Mouse (Mus musculus) liver, adult 2 months (tissue): ENCODE measurements around the gene Wdr24. TPM values are rescaled to one million over a fixed set of nuclear protein-coding genes. Genes with fewer than 3 reads are reported as not detected.

ENCODE experiments used
- DNase-seq: peaks from one replicate; pipeline ENCODE4 v3.0.0-alpha.2; 2011; ENCODE audit warnings: low read depth, low spot score; ENCODE audit errors: extremely low read depth
- H3K27ac ChIP-seq: fragments of 200-500 bp; replicated peaks from 2 replicates; pipeline ENCODE4 v1.5.1; 2012; ENCODE audit warnings: low read depth, mild to moderate bottlenecking, control low read depth, inconsistent platforms, low read length; ENCODE audit not compliant: insufficient read depth
- H3K27me3 ChIP-seq: fragments of 200-500 bp; 2 replicates; pipeline ENCODE4 v1.6.1; 2012; ENCODE audit warnings: mild to moderate bottlenecking, moderate library complexity, low read length, inconsistent platforms; ENCODE audit not compliant: control insufficient read depth, insufficient read depth
- H3K36me3 ChIP-seq: fragments of 200-500 bp; 2 replicates; pipeline ENCODE4 v1.6.1; 2012; ENCODE audit warnings: low read length, inconsistent platforms; ENCODE audit not compliant: control insufficient read depth, insufficient read depth
- H3K4me1 ChIP-seq: fragments of 200-500 bp; 2 replicates; pipeline ENCODE4 v1.6.1; 2011; ENCODE audit warnings: low read length; ENCODE audit not compliant: control insufficient read depth, insufficient read depth
- H3K4me3 ChIP-seq: fragments of 200-500 bp; 2 replicates; pipeline ENCODE4 v1.5.1; 2011; ENCODE audit warnings: low read depth, mild to moderate bottlenecking, control low read depth, low read length, moderate library complexity; ENCODE audit not compliant: insufficient read depth
- H3K79me2 ChIP-seq: fragments of 200-500 bp; 2 replicates; pipeline ENCODE4 v1.6.1; 2012; ENCODE audit warnings: inconsistent platforms, mild to moderate bottlenecking, low read length, moderate library complexity; ENCODE audit not compliant: control insufficient read depth, insufficient read depth
- H3K9ac ChIP-seq: fragments of 200-500 bp; 2 replicates; pipeline ENCODE4 v1.6.1; 2012; ENCODE audit warnings: low read depth, mild to moderate bottlenecking, control low read depth, inconsistent platforms, low read length
- CTCF ChIP-seq: fragments of 200-500 bp; IDR thresholded peaks from 2 replicates; pipeline ENCODE4 v1.5.1; 2011; ENCODE audit warnings: low read depth, low read length, control low read depth
- POLR2A ChIP-seq: fragments of 200-500 bp; IDR thresholded peaks from 2 replicates; pipeline ENCODE4 v1.6.1; 2011; ENCODE audit warnings: low read length, control low read depth; ENCODE audit not compliant: insufficient read depth; ENCODE audit errors: extremely low read depth
- WGBS: fragments of 180-500 bp; shearing (Covaris S2); methylation state at CpG from one replicate; pipeline ENCODE4 v1.1.7; 2018; 5-methylcytosine and 5-hydroxymethylcytosine counted together
- polyA plus RNA-seq: library from polyadenylated mRNA; depleted of rRNA; stranded (reverse); fragments of >200 nt; gene quantifications from 2 replicates; pipeline ENCODE4 v1.2.3, GENCODE M21; 2012
- total RNA-seq: library from RNA; depleted of rRNA; stranded (reverse); fragments of >200 nt; gene quantifications from 2 replicates; pipeline ENCODE4 v1.2.3, GENCODE M21; 2014

The Wdr24 gene
- total and polyA plus RNA-seq, 2 experiments: 13.3 to 24.8 TPM

DNA sequence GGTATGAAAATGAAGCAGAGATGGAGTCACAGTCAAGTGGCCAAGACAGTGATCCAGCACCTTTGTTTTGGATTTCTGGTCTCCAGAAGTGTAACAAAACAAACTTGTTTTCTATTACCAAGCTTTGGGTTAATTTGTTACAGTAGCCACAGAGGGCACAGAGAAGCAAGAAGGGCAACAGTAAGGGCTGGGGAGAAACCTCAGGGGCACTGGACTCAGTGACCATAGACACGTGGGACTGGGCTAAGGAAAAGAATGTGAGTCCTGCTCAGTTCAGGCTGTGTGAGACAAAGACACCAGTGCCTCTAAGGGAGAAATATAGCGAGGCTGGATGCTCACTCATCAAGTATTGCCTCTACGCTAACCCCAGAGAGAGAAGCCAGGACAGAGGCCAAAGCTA is 49.2 kb downstream of the Wdr24 start:
- TF ChIP-seq CTCF (no peak), POLR2A (no peak)
- Histone ChIP-seq H3K27ac (no peak overlapping the region), H3K4me1 (peaks cover 6% of the 10 kb centered on the region), H3K36me3 (no peaks in the 10 kb centered on the region), H3K9ac (no peak overlapping the region), H3K79me2 (peaks cover 7% of the 10 kb centered on the region; the same call in 1 of the 2 replicates), H3K4me3 (no peak overlapping the region), H3K27me3 (no peaks in the 10 kb centered on the region)
- 92% methylated on average over 3 of the region's 3 CpGs for WGBS
- DNase-seq: no peak

- TF ChIP-seq CTCF: no peak
- Histone ChIP-seq H3K36me3 (no peaks in the 10 kb centered on the region), H3K4me1 (peaks cover 9% of the 10 kb centered on the region), H3K9ac (no peak overlapping the region), H3K27ac (no peak overlapping the region), H3K79me2 (peaks cover 7% of the 10 kb centered on the region; the same call in 1 of the 2 replicates), H3K4me3 (no peak overlapping the region), H3K27me3 (no peaks in the 10 kb centered on the region)
- 86% methylated on average over 11 of the region's 11 CpGs for WGBS
- DNase-seq: no peak
Observed at GRCm38 (mm10) chr17:25873405-25874147, 50.1 kb downstream of the Wdr24 start.

DNA sequence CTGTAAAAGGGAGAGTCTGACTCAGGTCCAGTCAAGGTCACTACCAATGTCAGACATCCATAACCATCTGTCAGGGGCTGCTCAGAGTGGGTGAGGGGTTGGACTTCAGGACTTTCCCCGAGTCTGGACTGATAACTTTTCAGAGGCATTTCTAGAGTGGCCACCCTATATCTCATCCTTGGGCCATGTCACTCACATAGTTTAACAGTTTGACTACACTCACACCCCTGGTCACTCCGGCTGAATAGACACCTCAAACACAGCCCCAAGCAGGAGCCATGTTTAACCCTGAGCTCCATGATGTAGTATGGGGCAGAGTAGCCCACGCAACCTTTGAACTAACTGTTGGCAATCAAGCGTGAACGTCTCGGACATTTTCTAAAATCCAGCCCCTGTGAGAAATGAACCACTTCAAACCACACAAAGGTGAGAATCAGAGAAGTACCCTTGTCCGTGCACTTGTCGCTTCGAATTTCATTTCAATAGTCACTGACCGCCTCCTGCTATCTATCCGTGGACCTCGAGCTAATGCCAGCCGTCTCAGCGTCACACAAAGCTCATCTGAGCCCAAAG is 50.8 kb downstream of the Wdr24 start:
- Histone ChIP-seq H3K27me3 (no peaks in the 10 kb centered on the region), H3K27ac (peak overlapping the region; percentile 25; the same call in 1 of the 2 replicates), H3K4me1 (peaks cover 8% of the 10 kb centered on the region), H3K9ac (peak overlapping the region; percentile 60), H3K79me2 (peaks cover 7% of the 10 kb centered on the region; the same call in 1 of the 2 replicates), H3K4me3 (peak overlapping the region; percentile 59), H3K36me3 (no peaks in the 10 kb centered on the region)
- WGBS: 21% methylated on average over 14 of the region's 14 CpGs
- no peak for TF ChIP-seq CTCF
- no peak for TF ChIP-seq POLR2A
- DNase-seq: no peak

GRCm38 (mm10) chr17:25874721-25875170 is 51.3 kb downstream of the Wdr24 start, which contains the start of gene Mettl26:
Gene Mettl26 (plus strand): TSS chr17:25875074.
- under 1% methylated on average over 25 of the region's 25 CpGs for WGBS
- no peak for TF ChIP-seq CTCF
- no peak for TF ChIP-seq POLR2A
- DNase-seq: no peak

GRCm38 (mm10) chr17:25875171-25876136 is 52.0 kb downstream of the Wdr24 start:
- under 1% methylated on average over 59 of the region's 59 CpGs for WGBS
- peak overlapping the region; percentile 91 for H3K27ac ChIP-seq
- H3K4me1 ChIP-seq: peaks cover 11% of the 10 kb centered on the region
- H3K4me3 ChIP-seq: peak overlapping the region; percentile 81
- peaks cover 7% of the 10 kb centered on the region; the same call in 1 of the 2 replicates for H3K79me2 ChIP-seq
- TF ChIP-seq POLR2A: peak; percentile 88
- TF ChIP-seq CTCF: no peak; the same call in 1 of the 2 replicates
- H3K9ac ChIP-seq: peak overlapping the region; percentile 87
- no peaks in the 10 kb centered on the region for H3K36me3 ChIP-seq
- no peaks in the 10 kb centered on the region for H3K27me3 ChIP-seq
- peak; percentile 80 for DNase-seq

More at GRCm38 (mm10) chr17:25874721-25875170, 51.3 kb downstream of the Wdr24 start, which contains the start of gene Mettl26:
- Histone ChIP-seq H3K79me2 (peaks cover 7% of the 10 kb centered on the region; the same call in 1 of the 2 replicates), H3K27ac (peak within 1 kb of the TSS; percentile 91), H3K9ac (peak within 1 kb of the TSS; percentile 87), H3K4me1 (peaks cover 8% of the 10 kb centered on the region), H3K4me3 (peak within 1 kb of the TSS; percentile 81), H3K36me3 (no peaks in the 10 kb centered on the region), H3K27me3 (no peaks in the 10 kb centered on the region)
